Mouse (Mus musculus) ES-Bruce4 (cell line): ENCODE measurements around the gene Mdfi. TPM values are rescaled to one million over a fixed set of nuclear protein-coding genes. Genes with fewer than 3 reads are reported as not detected.

ENCODE experiments used
- H3K27ac ChIP-seq: 2 replicates; pipeline ENCODE4 v1.5.1; 2012; ENCODE audit warnings: low read length, inconsistent platforms; ENCODE audit not compliant: insufficient read depth
- H3K27me3 ChIP-seq: 2 replicates; pipeline ENCODE4 v1.6.1; 2012; ENCODE audit warnings: mild to moderate bottlenecking, low read length, inconsistent platforms; ENCODE audit not compliant: control insufficient read depth, poor library complexity, insufficient read depth, severe bottlenecking
- H3K36me3 ChIP-seq: 2 replicates; pipeline ENCODE4 v1.6.1; 2012; ENCODE audit warnings: inconsistent platforms, mild to moderate bottlenecking, low read length, moderate library complexity; ENCODE audit not compliant: control insufficient read depth, poor library complexity, insufficient read depth, severe bottlenecking
- H3K4me1 ChIP-seq: one replicate; pipeline ENCODE4 v1.8.1; 2011; ENCODE audit warnings: low read length; ENCODE audit not compliant: control insufficient read depth, insufficient read depth
- H3K4me3 ChIP-seq: 2 replicates; pipeline ENCODE4 v1.5.1; 2011; ENCODE audit warnings: low read depth, mild to moderate bottlenecking, low read length
- H3K9ac ChIP-seq: 2 replicates; pipeline ENCODE4 v1.6.1; 2012; ENCODE audit warnings: low read depth, mild to moderate bottlenecking, inconsistent platforms; ENCODE audit not compliant: poor library complexity, severe bottlenecking
- H3K9me3 ChIP-seq: replicated peaks from 2 replicates; pipeline ENCODE4 v1.6.1; 2012; ENCODE audit warnings: mild to moderate bottlenecking, low read length, inconsistent platforms; ENCODE audit not compliant: control insufficient read depth, poor library complexity, insufficient read depth, severe bottlenecking
- CTCF ChIP-seq: IDR thresholded peaks from one replicate; pipeline ENCODE4 v1.8.1; 2011; ENCODE audit warnings: low read depth, low read length
- EP300 ChIP-seq: IDR thresholded peaks from 2 replicates; pipeline ENCODE4 v1.6.1; 2011; ENCODE audit warnings: low read depth, low read length; ENCODE audit not compliant: insufficient read depth
- POLR2A ChIP-seq: IDR thresholded peaks from one replicate; pipeline ENCODE4 v1.8.1; 2011; ENCODE audit warnings: low read length; ENCODE audit not compliant: insufficient read depth
- polyA plus RNA-seq: library from polyadenylated mRNA; stranded (reverse); fragments of >200 nt; gene quantifications from 2 replicates; pipeline ENCODE4 v1.2.4, GENCODE M21; 2011; ENCODE audit warnings: low read depth; ENCODE audit not compliant: missing spikeins, insufficient read depth, insufficient read length

Mdfi gene
- polyA plus RNA-seq, 1 experiment, result 22.3 TPM

DNA sequence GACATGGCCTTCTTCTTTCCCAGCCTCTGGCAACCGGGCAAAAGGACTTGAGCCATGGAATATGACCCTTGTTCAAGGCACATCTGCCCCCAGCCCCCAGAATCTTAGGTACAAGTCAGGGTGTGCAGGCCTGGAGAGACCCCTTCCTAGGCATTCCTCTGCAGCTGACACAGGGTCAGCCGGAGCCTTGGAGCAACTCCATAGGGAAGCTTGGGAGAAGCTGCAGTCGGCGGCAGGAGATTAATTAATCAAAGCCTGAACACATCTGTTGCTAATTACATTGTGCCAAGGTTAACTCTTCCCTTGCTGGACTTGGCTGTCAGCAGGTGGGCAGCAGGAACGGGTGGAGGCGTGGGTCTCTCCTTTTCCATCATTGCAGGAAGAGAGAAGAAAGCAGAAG lies 20.0 kb downstream of the Mdfi start:
- H3K9ac ChIP-seq, result no peak overlapping the region
- H3K4me1 ChIP-seq, result peaks cover 6% of the 10 kb centered on the region
- H3K4me3 ChIP-seq, result no peak overlapping the region
- H3K27ac ChIP-seq, result no peak overlapping the region
- TF ChIP-seq EP300 (no peak), CTCF (no peak), POLR2A (no peak)
- no peaks in the 10 kb centered on the region for H3K27me3 ChIP-seq
- no peaks in the 10 kb centered on the region for H3K36me3 ChIP-seq
- H3K9me3 ChIP-seq, result no peaks in the 10 kb centered on the region

DNA sequence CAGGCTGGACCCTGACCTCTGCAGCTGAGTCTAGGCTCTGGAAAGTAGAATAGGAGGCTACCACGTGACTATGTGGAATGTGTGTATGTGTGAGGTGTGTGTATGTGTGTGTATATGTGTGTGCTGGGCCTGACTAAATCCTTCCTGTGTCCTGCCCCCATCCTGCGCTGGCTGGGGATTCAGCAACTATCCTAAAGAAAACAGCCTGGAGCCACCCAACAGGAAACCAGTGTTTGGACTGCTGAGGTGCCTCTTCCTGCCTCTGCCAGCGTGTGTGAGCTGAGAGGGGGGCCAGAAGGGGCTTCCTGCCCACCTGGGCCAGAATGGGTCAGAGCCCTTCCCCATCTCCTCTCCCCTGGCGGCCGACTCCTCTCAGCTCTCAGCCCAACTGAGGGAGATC lies 20.9 kb downstream of the Mdfi start:
- peaks cover 6% of the 10 kb centered on the region for H3K4me1 ChIP-seq
- H3K27me3 ChIP-seq, result no peaks in the 10 kb centered on the region
- no peak overlapping the region for H3K9ac ChIP-seq
- no peaks in the 10 kb centered on the region for H3K36me3 ChIP-seq
- no peak overlapping the region for H3K4me3 ChIP-seq
- TF ChIP-seq POLR2A, result no peak
- TF ChIP-seq CTCF, result no peak
- TF ChIP-seq EP300, result no peak
- no peak overlapping the region for H3K27ac ChIP-seq
- H3K9me3 ChIP-seq, result no peaks in the 10 kb centered on the region

DNA sequence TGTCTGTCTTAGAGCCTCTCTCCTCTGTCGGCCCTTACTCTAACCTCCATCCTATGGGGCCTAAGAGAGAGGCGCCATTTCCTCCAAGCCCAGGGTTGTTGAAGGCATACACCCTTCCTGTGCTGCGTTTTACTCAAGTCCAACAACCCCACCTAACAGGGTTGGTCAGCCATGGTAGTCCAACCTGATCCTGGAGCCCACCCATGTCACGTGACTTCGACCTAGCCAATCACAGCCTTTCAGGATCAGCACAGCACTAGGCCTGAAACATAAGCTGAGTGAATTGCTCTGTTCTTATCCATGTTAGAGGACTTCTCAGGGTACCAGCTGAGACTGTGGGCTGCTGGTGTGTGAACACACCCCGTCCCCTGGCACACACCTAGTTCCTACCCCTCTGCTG lies 22.3 kb downstream of the Mdfi start:
- no peaks in the 10 kb centered on the region for H3K27me3 ChIP-seq
- H3K4me1 ChIP-seq, result peaks cover 2% of the 10 kb centered on the region
- no peak for TF ChIP-seq POLR2A
- TF ChIP-seq EP300, result no peak
- TF ChIP-seq CTCF, result no peak
- H3K36me3 ChIP-seq, result no peaks in the 10 kb centered on the region
- no peak overlapping the region for H3K4me3 ChIP-seq
- no peaks in the 10 kb centered on the region for H3K9me3 ChIP-seq
- H3K27ac ChIP-seq, result no peak overlapping the region
- no peak overlapping the region for H3K9ac ChIP-seq

DNA sequence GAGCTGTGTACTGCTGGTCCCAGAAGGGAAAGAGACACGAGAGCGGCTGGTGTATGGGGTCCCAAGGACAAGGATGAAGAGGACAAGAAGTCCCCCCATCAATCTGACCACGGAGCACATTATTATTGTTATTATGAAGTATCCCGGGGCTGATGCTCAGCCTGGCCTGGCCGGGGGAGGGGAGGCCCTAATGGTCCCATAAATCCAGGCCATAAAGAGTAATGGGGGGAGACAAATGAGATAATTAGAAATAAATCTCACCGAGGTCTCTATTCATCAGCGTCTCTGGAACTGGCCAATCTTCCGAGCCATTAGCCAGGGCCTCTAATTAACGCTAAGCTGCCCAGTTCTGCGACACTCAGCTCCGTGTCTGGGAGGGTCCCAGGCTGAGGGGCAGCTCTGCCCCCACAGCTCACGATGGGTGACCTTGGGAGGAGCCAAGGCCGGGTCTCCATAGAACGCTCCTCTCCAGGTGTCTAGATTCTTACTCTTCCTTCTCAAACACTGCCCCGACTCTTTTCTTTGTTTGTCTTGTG lies 23.2 kb downstream of the Mdfi start:
- TF ChIP-seq CTCF (no peak), EP300 (no peak), POLR2A (no peak)
- Histone ChIP-seq H3K4me1 (peaks cover 2% of the 10 kb centered on the region), H3K36me3 (no peaks in the 10 kb centered on the region), H3K4me3 (no peak overlapping the region), H3K9ac (no peak overlapping the region), H3K27ac (no peak overlapping the region), H3K9me3 (no peaks in the 10 kb centered on the region), H3K27me3 (no peaks in the 10 kb centered on the region)

- Histone ChIP-seq H3K9ac (no peak overlapping the region), H3K27me3 (no peaks in the 10 kb centered on the region)
Measured at GRCm38 (mm10) chr17:47806230-47806629, 28.3 kb downstream of the Mdfi start.

DNA sequence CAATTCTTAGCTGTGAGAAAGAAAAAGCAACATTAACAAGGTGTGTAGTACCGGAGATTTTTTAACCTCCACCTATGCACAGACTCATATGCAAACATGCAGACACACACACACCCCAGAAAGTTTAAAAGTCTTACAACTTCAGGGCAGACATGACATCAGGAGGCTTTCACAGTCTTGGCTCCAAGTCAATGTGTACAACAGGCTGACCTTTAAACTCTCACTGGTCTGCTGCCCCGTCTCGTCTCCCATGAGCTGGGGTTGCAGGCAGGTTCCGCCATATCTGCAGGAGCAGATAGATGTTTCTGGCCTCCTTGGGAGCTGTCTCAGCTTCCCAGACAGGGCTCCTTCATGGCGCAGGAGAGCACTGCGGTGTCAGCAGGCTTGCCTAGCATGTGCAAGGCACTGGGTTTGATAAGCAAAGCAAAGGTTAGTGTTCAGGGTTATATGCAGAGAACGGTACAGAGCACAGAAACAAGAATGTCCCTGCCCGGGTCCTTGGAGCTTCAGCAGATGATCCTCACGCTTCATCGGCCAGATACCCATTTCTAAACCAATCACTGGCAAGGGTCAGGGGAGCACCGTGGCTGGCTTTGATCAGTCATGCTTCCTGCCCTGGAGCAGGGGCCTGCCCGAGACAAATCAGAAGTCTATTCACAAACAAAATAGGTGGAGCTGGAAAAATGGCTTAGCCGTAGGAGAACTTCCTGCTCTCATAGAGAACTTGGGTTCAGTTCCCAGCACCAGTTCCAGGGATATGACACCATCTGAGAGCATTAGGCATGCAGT lies 29.2 kb downstream of the Mdfi start:
- peak overlapping the region; percentile 1; the same call in 1 of the 2 replicates for H3K4me3 ChIP-seq
- H3K36me3 ChIP-seq, result no peaks in the 10 kb centered on the region
- no peak overlapping the region for H3K9ac ChIP-seq
- H3K27ac ChIP-seq, result no peak overlapping the region
- no peaks in the 10 kb centered on the region for H3K27me3 ChIP-seq
- no peaks in the 10 kb centered on the region for H3K4me1 ChIP-seq
- TF ChIP-seq EP300 (peak; percentile 67; the same call in 1 of the 2 replicates), CTCF (no peak)
- H3K9me3 ChIP-seq, result no peaks in the 10 kb centered on the region

More at GRCm38 (mm10) chr17:47806230-47806629, 28.3 kb downstream of the Mdfi start:
- no peak overlapping the region for H3K4me3 ChIP-seq
- no peak overlapping the region for H3K27ac ChIP-seq
- H3K36me3 ChIP-seq, result no peaks in the 10 kb centered on the region
- no peak for TF ChIP-seq EP300
- TF ChIP-seq POLR2A, result no peak
- TF ChIP-seq CTCF, result no peak
- no peaks in the 10 kb centered on the region for H3K4me1 ChIP-seq
- H3K9me3 ChIP-seq, result no peaks in the 10 kb centered on the region
